Mouse (Mus musculus): ENCODE data around the gene Sel1l3.

Gene Sel1l3

DNA sequence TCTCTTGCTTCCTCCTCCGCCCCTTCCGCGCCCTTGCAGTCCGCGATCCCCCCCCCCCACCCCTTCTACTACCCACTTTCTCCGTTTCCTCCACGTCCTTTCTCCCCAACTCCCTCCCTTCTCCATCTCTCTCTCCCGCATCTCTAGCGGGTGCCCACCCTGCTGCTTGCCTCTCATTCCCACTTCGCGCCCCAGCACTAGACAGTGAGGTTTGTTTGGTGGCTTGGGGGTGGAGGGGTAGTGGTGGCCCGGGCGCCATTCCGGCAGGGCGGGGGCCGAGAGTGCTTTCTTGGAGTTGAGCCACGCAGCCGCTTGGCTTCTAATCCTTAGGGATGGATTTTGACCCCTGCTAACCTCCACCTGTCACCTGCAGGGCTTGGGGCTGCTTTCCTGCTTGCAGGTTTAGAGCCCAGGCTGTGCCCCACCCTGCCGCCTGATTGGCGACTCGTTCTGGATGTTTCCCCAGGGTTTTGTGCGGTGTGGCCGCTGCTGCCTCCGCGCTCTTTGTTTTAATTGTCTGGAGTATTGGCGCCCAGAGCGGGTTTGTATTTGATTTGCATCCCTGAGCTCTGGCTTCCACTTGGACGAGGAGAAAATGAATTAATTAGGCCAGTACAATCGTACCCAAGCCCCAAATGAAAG lies at the start of gene Sel1l3:
Gene Sel1l3 (minus strand): TSS at position 217 of the 642 bp plus-strand sequence.
- peak; percentile 33 to 59 for DNase-seq

DNA sequence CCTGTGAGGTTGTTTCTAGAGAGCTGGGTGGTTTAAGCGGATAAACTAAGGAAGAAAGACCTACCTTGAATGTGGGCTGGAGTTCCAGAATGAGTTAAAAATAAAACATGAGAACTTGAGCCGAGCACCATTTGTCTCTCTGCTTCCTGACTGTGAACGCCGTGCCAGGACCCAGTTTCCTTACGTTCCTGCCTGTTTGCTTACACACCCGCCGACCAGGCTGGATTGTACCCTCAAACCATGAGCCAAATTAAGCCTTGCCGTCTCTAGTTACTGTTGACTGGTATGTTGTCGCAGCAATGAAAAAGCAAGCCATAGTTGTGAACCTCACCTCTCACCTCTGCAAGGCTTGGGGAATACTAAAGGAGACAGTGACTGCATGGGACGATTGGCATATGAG lies 48.3 kb upstream of the Sel1l3 start:
- DNase-seq: no peak

DNA sequence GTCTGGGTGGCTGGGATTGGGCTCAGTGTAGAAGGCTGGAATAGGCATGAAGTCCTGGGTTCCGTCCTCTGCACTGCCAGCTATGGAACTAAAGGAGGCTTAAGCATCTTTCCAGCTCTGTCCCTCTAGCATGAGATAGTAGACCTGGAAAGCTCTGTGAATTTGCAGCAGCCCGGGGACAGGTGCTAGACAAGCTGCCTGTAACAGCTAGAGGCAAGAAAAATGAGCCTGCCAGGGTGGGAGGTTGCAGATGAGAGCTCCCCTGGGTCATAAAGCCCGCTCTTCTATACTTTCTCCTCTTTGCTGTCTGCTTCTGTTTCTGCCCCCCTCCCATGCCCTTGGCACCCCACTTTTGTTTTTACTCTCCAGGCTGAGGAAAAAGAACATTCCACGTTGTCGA lies 46.2 kb upstream of the Sel1l3 start:
- no peak for DNase-seq

DNA sequence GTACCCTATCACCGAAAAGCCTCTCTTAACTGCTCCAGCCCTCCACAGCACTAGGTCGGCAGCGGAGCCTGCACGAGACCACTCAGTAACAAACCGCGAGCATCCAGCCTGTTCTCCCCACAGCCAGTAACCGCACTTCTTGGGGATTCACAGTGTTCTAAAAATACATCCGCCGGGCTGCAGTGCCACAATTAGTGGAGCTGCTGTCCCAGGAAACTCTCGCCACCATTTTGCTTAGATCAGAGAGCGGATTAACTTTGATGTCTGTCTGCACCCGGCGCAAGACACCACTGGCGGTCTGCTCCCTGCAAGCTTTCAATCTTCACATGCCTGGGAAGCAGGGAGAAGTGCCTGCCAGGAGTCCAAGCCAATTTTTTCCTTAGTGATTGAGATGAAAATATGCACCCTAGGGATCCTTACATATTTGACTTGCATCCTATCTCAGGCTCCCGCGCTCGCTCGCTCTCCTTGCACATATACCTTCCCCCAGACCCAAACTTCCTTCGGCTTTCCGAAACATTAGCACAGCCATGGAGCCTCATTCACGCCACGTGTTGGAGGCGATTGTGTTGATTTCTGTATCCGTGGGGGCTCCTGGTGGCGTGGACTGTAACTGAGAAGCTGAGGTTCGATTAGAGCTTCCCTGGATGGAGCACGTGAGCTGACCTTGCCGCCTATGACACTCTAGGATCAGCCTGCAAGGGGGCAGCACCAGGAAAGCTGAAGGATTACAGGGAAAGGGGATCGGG lies 44.5 kb upstream of the Sel1l3 start:
- DNase-seq: peak; percentile 32 to 46

DNA sequence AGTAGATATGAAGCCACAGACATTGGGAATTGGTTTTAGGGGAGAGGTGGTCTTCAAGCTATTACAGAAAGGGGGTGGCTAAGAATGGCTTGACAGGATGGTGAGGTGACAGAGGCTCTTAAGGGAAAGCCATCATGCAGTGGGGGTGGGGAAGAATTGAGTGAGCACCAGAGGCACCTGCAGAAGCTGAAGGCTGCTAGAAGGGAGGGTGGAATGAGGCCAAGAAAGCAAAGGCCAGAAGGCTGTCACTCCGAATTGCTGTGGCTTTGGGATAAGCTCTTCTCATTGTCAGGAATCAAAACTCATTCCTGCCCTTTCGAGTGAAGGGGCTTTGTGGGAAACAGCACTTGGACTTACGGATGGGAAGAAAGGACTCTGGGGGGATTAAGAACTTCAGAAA lies 41.1 kb upstream of the Sel1l3 start:
- no peak for DNase-seq

DNA sequence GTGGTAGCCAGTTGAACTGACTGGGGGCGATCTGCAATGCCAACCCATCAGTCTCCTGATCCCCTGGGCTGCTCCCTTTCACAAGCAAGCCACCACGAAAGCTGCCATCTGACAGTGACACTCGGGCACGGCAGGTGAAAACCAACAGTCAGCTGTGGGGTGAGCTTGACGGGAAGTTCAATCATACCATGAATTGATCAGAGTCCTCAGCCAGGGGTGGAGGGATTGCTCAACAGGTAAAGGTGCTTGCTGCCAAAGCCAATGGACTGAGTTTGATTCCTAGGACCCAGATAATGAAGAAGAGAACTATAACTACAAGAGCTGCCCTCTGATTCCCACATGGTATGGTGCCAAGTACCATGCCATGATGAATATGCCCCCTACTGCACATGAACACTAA lies 40.4 kb upstream of the Sel1l3 start:
- no peak for DNase-seq

DNA sequence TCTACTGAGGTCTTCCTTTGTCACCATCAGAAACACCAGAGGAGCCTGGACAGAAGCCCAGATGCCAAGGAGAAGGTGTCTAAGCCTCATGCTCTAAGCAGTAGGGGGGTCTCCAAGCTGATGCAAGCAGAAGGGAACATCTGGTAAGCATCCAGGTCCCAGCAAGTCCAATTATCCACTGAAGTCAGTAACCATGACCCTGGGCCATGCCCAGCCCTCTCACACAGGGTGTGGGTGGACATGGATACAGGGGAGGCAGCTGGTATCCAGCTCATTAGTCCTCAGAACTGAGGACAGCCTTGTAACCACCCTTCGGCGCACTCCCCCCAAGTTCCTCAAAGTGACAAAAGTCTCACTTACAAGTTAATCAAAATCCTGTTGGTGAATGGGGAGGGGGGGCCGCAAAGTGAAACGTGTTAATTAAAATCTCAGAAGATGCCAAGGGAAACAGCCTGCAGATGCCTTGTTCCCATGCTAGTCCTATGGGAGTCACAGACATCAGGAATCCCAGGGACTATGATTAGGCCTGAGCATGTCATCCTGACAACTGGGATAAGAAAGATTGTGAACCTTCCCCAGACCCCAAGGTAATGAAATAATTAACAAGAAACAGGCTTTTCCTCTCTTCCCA lies 35.8 kb upstream of the Sel1l3 start:
- peak; percentile 13 to 37 for DNase-seq

DNA sequence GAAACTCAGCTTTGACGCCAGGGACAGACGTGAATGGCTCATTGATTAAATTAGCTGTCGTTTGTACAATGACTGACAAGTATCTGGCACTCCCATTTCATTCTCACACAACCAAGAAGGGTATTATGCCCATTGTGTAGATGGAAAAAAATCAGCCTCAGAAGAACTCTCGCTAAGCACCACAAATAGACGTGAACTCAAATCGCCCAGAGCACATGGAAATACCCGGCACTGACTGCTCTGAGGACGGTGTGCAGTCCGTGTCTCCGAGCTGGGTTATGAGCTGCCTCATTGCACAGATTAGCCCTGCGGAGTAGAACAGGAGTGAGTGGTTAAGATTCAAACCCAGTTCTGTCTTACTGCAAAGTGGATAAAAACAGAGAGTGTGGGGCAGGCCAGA lies 34.8 kb upstream of the Sel1l3 start:
- no peak for DNase-seq

DNA sequence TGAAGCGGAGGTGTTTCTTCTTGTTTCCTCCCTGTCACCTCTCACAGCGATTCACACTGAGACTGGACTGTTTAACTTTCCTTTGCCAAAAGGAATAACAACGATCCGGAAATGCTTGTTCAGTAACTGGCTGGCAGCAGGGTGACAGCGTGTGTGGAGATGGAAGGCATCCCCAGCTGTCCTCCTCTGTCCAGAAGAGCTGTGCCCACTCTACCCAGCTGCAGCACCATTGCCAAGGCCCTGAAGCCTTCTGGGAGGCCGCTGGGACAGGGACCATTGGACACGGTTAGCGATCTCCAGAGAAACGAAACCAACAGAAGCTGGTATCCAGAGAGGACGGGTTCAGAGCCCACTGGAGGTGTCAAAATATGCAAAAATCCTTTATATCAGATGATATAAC lies 30.2 kb upstream of the Sel1l3 start:
- no peak for DNase-seq

DNA sequence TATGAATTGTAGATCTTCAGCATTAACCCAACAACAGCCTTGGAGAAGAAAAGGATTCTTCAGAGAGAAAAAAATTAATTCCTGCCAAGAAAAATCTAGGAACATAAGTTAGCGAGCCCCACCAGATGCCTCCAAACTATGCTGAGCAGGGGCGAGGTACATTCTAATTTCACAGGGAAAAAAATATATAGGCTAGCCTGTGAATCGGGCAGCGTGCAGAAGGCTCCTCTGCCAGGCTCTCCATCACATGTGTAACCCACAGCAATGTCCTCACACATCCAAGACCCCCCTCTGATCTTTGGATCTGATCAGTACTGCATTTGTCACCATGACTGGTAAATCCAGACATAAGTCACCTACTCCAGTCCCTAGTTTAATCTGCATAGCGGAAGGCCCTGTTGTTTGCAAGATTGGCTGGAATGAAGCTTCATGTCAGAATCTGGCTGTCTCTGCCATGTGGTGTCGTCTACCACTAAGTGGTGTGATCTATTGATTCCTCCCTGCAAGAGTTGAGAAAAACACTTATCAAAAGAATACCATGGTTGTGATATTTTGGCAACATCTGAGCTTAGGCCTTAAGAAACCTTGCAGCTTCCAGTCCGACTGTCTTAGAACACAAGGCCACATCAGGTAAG lies 29.3 kb upstream of the Sel1l3 start:
- no peak for DNase-seq

DNA sequence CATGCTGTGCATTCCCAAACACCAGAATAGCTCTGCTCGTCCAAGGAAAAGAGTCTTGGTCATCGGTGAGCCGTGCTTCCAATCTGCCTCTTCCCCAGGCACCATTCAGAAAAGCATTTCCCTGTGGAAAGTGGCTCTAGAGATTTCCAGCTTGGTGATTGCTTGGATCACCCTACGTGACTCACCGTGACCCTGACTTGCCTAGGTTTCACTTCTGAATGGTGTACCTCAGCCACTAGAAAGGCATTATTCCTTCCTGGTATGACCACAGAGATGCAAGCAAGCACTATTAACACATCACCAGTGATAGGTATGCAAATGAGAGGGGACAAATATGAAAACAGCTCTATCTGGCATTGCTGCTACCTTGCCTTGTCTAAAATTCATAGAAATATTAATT lies 28.2 kb upstream of the Sel1l3 start:
- DNase-seq: no peak

DNA sequence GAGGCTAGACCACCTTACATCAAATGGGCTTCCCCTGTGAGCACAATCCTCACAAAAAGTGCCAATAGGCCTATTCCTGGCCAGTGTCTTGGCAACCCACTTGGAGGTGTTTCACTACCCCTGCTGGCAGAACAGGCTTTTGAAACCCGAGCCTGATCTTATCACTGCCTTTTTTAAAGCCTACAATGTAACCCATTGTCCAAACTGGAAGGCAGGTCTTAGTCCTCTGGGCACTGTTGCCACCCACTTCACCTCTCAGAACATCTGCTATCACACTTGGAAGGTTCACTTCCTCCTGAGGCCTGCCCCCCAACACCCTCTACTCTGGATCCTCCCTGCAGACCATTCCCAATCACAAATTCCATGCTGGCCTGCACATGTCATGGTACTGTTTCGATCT lies 27.4 kb upstream of the Sel1l3 start:
- no peak for DNase-seq

DNA sequence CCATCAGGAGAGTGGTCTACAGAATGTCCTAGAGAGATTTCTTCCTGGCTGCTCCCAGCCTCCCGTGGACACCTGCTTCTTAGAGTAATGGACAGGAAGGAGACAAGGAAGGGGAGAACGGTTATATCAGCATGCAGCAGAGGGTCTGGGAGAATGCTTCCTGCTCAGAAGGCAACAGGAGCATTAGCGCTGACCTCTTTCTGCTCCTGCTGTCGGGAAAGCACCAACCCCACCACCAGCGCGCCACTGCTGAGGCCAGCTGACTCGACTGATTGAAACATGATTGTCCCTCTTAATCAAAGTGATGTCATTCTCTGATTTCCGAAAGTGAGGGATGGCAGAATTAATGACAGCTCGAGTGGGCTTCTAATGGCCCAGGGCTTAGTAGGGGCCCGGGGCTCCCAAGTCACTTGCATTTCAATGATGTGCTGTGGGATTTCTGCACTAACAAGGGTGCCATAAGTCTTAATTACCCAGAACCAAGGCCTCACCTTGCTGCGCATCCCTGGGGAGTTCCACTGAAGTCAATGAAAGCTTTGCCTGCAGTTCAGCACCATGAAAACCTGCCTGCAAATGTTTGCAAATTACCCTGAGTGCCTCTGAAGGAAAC lies 26.2 kb upstream of the Sel1l3 start:
- no peak for DNase-seq

DNA sequence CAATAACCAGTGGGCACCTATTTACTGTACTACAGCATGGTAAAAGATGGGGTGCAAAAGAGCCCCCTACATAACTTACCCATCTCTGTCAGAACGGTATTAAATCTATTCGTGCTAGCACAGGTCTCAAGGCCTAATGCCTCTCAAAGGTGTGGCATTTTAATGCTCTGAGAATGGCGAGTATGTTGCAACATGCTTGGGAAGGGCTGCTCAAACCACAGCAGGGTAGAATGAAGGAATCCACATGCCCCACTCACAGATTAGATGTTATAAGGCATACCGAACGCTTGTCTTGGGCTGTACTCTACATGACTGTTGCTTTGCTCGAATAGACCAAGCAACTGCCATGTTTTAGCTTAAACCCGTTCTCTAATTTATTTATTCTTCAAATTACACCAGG lies 25.5 kb upstream of the Sel1l3 start:
- no peak for DNase-seq

DNA sequence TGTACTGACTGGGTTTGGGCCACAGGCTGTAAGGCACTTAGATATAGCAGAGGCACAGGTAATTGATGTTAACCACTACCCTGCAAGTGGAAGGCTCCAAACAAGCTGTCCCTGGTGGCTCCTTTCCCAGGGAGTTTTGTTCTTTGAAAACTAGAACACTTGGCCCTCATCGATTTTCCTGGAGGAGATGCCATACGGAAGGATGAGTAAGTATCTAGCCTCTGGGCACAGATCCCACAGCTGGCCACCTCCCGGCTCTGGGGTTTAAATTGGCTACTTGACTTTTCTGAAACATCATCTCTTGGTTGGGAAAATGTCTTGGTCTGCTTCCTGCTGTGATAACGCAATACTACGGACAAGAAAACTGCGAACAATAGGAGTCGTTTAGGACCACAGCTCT lies 25.0 kb upstream of the Sel1l3 start:
- no peak for DNase-seq

DNA sequence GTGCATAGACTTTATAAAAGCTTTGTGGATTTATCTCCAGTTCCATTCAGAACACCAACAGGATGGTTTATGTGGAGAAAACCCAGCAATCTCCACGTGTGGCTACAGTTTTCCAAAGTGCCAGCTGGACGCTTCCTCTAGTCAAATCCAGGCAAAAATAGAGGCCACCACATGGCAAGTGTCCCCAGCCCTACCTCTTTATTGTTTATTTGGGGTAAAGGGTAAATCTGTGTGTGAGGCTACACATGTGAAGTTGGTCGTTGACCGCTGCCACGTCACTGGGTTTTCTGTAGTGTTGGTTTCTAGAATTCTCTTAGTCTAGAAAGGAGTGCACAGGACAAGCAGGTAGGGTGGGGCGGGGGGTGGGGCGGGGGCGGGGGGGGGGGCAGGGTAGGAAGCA lies 23.0 kb upstream of the Sel1l3 start:
- DNase-seq: no peak

DNA sequence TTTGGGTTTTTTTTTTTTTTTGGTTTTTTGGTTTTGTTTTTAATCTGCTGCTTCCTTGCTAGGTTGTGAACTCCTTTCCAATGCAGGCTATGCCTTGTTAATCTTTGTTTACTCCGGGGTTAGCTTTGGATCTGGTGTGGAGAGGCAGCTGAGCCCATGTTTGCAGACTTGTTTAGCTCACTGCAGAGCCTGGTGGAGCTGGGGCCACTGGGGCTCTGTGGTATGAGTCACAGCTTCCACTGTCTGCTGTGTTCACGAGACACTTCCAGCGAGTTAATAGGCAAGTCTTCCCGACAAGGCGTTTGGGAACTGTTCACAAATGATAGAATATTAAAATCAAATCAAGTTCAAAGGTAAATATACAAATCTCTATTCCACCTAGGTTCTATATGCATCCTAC lies 22.4 kb upstream of the Sel1l3 start:
- DNase-seq: no peak

DNA sequence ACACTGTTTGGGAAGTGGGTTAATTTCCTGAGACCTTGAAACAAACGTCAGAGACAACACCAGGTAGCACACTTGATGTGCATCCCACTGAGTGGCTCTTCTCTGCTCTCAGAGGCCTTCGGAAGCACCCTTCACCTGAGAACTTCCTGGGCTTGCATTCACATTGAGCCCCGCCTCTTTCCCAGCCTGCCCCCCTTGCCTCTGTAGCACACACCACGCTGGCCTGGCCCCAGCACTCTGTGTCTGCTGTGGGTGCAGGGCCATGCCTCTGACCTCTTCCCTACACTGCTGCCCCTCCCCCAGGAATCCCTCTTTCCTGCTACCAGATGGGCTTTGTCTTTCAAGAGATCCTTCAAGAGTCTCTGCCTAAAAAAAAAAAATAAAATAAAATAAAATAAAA lies 21.8 kb upstream of the Sel1l3 start:
- DNase-seq: peak; percentile 15 to 43

DNA sequence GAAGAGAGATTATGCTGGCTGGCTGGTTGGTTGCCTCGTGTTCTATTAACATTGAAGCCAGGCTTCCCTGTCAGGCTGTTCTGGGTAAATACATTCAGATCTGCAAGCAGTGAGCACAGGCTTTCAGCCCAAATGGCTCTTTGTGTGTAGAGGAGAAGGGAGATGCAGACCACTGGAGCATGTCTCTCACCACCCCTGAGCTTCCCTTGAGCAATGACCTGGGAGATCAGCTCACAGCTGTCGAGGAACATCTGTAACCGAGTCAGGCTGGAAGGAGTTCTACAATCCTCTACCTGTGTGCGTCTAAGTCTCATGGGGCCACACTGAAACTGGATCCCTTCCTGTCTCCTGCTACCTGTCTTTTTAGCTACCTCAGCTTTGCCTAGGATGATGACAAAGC lies 16.8 kb upstream of the Sel1l3 start:
- DNase-seq: no peak

DNA sequence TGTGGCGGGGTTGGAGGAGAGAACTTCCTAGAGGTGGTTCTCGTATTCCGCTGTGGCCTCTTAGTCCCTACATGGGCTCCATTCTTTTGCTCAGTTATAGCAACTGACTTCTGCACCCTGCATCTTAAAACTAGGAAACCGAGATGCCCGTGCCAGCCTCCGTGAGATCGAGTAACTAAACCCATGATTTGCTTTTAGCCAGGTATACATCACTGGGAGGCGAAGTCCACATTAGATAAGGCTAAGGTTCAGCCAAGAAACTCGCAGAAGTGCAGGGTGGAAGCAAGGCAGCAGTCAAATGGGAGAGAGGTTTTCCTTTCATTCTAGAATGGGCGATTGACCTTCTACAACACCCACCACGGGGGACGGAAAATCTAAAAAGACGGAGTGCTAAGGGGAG lies 11.7 kb upstream of the Sel1l3 start:
- DNase-seq: no peak

DNA sequence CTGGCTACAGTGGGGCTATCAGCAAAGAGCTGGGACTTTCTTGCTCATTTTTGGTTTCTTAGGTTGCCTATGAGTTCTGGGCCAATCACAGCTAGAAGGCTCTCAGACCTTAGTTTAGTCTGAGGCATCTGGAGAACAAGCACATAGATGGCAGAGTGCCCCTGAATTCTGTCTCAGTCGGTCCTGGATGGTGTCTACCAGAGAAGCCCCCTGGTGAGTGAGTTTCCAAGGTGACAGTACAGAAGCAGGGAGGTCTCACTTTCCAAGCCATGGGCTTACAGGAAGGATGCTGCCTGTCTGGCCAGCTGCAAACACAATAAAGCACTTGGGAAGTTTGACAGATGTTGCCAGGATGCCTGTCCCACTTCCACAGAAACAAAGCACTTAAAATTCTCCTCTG lies 1.1 kb upstream of the Sel1l3 start:
- DNase-seq: no peak

DNA sequence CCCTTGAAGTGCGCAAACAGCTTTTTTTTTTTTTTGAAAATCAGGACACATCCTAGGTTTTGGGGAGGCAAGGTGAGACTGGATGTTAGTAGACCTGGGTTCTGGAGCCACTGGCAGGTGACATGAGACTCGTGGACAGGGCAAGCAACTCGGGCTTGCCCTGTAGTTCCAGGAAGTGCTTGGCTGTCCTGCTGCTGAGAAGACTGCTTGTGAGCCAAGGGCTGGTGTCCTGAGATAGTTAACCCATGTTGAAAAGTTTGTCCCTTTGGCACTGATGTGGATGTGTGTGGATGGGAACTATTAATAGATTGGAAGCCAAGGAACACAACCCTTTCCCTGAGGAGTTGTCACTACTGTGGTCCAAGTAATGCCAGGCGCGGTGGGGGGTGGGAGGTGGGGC lies 635 bp upstream of the Sel1l3 start:
- DNase-seq: no peak
